Mouse (Mus musculus): ENCODE measurements around the gene Naa11.

Naa11 gene

GRCm38 (mm10) chr5:97345732-97346253, 46.4 kb downstream of the Naa11 start:
- DNase-seq (ENCODE audit: extremely low spot score, low spot score) = no peak

GRCm38 (mm10) chr5:97345129-97345528, 47.0 kb downstream of the Naa11 start:
- no peak for DNase-seq (ENCODE audit: extremely low spot score, low spot score)

GRCm38 (mm10) chr5:97344144-97344543, 48.0 kb downstream of the Naa11 start:
- DNase-seq (ENCODE audit: extremely low spot score, low spot score) = no peak

- no peak for DNase-seq (ENCODE audit: extremely low spot score, low spot score)
Observed at GRCm38 (mm10) chr5:97334794-97335193, 57.4 kb downstream of the Naa11 start.

Measured in neural tube, embryonic 10.5 days (tissue).